Mouse (Mus musculus) ovary, postnatal 14 days (tissue): ENCODE measurements around the gene Cnot2.

Experiments used
- DNase-seq: peaks from one replicate; pipeline ENCODE4 v3.0.0; 2022; ENCODE audit warnings: low spot score

The Cnot2 gene

DNA sequence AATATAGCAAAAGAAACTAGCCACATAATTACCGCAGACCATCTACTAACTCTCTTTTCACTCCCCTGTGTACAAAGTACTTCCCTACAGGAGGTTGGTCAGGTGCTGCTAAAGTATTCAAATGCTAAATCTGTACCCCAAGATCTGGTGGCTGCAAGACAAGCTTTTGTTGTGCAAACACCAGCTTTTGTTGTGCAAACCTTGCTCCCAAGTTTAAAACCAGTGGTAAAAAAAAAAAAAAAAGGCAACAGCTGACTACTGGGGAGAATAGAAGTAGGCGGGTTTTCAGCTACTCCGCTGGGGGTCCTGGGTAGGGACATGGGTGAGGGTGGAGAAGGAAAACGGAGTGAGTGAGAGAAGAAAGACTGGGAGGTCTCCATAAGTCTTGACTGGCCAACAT is 19.1 kb downstream of the Cnot2 start:
- no peak for DNase-seq

DNA sequence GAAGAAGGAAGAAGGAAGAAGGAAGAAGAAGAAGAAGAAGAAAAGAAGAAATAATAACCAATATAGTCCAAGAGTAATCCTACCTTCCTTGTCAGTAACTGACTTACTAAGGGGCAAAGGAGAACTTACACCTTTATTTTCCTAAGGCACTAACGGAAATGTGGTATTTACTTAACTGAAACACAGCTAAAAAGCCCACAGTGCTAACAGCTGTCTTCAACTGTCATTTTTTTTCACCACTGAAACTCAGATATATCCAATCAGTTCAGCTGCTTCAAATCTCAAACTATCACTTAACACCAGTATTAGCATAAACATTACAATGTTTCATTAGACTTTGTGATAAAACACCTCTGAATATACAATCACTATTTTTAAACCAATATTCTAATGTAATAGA is 22.1 kb downstream of the Cnot2 start:
- DNase-seq: no peak

DNA sequence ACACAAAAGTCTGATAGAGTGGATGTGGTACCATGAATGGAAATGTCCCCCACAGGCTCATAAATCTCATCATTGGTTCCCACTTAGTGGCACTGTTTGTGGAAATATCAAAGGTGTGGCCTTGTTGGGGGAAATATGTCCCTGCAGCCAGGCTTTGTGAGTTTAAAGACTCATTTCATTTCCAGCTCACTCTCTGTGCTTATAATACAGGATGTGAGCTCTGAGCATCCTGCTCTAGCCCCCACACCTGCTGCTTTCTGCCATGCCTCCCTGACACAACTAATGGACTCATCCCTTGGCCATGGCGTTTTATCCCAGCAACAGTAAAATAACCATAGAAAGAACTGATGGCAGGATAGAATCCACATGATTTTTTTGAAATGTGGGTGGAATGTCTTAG is 24.1 kb downstream of the Cnot2 start:
- no peak for DNase-seq

DNA sequence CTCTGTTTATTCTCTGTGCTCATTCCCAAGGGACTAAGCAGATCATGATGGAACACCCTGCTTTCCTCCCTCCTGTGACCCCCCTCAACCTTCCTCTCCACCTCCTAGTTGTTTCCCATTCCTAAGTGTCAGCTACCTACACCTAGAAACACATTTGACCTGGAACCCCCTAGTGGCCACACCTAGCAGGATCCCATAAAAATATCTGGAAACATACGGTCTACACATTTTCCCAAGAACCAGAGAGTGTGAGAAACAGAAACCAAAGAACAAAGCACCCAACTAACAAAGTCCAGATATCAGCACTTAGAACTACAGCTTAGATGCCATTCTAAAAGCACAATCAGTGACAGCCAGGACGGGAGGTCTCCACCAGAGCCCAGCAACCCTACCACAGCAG is 26.9 kb downstream of the Cnot2 start:
- no peak for DNase-seq

DNA sequence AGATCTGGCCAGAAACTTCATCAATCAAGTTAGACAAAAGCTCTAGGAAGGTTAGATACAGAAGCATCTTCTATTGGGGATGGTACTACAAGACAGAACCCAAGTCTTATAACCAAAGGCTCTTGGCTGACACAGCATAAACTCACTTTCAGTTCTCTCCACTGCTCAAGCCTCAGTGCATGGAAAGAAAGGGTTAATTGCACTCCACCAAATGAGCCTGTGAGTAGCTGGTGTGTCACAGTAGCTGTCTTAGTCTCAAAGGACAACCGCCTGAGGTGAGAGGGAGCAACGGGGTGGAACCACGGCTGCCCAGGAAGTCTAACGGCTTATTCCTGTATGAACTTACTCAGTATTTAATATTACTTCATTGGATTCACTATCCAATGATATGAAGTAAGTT is 33.4 kb downstream of the Cnot2 start:
- DNase-seq: no peak

DNA sequence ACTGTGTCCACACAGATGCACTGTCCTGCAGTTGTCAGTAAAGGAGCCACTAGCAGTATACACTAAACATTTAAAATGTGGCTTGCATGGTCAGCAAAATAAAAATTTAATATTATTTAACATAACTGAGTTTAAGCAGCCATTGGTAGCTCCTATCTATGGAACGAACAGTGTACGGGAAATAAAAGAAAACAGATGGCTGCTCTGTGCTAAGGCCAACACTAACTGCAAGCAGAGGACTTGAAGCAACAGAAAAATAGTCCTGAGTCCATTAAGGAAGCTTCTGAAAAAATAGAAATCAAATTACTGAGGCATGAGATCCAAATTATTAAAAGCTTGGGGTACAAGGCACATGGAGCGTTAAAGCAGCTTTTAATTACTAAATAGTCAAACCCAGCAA is 35.1 kb downstream of the Cnot2 start:
- DNase-seq: no peak

DNA sequence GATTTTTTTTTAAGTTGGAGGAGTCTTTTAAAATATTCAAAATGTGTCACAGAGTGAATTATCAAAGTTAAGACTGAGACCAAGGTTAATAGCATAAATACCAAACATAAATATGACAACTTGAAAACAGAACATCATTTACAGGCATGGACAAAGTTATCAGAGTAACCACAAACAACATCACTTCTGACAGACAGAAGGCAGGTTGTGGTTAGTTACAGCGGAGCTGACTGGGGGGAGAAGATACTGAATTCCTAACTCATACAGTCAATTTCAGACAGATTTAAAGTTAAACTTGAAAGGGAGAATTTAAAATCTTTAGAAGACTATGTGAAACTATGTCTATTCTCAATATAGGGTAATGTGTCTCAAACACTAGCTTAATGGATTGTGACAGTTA is 38.2 kb downstream of the Cnot2 start:
- no peak for DNase-seq

DNA sequence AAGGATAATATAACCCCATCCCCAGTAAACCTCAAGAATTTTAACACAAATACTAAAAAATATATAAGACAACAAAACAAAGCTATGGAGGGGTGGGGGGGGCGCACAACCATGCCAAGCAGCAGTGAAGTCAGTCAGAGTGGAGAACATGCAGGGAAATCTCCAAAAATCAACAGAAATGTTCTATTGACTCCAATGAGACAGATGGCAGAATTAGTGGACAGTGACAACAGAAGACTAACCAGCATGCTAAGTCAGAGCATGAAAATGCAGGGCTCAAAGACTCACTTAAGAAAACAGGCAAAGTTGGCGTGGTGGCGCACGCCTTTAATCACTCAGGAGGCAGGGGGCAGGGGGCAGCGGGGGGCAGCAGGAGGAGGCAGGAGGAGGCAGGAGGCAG is 40.6 kb downstream of the Cnot2 start:
- no peak for DNase-seq

DNA sequence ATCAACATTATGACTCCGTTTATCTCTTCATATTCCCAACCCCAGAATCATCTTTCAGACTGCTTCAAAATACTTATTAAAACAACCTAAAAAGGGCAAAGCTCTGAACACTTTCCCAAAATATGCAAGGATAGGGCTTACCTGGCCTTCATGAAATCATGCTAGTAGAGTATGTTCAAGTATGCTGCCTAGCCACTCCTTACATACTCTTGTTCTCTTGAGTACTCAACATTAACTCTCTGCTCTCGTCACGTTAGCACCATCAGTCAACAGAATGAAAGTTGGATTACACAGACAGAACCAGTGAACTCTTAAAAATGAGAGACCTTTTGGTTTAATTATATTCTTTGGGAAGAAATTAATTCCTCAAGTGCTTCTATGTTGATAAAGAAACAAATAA is 43.8 kb downstream of the Cnot2 start:
- no peak for DNase-seq

DNA sequence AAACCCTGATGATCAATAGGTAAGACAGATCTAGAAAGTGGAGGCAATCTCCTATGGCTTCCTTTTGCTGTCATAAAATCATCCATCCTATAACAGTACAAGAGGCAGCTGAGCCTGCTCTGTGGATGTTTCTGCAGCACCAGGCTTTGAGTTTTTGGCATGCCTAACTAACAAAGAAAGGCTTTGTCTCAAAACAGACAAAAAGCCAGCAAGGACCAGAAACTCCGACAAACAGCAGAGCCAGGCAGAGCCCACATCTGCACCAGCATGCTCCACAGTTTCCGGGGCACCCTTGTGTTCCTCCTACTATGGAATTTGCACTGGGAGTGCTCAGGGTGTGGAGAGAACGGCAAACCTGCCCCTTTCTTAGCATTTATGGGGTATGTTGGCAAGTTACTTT is 47.0 kb downstream of the Cnot2 start:
- DNase-seq: no peak

DNA sequence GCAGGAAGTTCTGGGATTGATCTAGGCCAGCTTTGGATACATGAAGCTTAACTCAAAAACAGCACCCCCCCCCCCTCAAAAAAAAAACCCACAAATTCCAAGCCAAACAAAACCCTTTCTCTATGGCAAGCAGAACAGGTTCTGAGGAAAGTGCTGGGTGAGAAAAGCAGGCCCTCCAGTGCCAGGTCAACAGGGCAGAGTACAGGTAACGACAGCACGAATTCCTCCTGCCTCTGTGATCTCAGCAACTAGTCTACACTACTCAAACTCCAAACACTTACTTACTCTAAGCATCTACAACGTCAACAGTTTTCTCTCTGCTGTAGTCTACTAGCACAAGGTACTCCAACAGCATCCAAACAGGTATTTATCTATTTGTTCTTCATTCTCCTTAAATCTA is 48.8 kb downstream of the Cnot2 start:
- no peak for DNase-seq

DNA sequence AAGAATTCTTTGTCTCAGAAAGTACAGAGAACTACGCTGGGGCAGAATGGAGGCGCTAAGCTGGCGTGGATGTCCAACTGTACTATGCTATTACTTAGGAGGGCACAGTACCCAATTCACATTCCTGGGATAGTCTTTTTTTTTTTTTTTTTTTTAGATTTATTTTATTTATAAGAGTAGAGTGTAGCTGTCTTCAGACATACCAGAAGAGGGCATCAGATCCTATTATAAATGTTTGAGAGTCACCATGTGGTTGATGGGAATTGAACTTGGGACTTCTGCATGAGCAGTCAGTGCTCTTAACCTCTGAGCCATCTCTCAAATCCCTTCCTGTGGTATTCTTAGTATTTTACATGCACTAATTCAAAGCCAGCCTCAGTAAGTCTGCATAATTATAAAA is 50.2 kb downstream of the Cnot2 start:
- no peak for DNase-seq

DNA sequence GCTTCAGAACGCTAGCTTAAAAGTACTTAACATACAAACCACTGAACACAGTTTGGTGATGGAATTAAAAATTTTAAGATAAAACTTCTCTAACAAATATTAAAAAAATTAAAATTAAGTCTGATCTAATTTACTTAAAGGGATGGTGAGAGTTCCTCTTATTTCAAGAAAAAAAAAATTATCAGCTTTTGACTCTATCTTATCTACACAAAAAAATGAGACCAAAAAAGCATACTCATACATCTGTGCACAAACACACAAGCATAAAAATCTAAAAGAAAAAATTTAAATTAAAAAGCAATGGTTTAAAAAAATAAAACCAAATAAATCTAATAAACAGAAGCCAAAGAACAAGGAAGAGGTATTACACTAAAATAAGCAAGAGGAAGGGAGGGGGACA is 61.7 kb downstream of the Cnot2 start:
- no peak for DNase-seq

DNA sequence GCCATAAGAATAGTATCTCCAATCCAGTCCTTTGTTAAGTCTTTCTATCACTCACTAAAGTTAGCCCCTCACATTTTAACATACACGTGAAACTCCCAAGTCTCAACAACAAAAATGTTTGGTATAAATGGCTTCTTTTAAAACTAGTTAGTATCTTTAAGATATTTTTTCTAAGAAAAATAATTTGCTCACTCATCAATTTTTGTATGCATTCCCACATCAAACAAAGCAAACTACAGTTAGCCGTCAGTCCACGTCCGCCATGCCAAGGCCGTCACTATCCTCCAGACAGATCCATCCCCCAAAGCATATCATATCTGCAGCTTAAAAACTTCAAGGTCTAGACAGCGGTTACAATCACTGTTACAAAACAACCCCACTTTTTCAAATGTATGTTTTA is 65.7 kb downstream of the Cnot2 start:
- DNase-seq: no peak

DNA sequence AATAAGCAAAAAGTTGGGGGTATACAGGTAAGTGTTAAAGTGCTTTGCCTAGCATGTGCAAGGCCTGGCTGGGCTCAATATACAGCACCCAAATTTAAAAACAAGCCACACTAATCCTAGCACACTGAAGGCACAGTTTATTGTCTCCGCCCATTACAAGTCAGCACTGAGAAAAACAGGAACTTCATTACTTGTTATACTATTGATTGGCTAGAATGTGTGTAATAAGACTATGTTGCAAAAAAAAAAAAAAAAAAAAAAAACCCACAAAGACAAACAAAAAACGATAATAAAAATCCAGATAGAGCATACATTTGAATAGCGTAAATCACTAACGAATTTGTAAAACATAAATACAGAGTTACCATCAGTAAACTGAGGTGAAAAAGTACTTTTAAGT is 66.2 kb downstream of the Cnot2 start:
- DNase-seq: no peak

DNA sequence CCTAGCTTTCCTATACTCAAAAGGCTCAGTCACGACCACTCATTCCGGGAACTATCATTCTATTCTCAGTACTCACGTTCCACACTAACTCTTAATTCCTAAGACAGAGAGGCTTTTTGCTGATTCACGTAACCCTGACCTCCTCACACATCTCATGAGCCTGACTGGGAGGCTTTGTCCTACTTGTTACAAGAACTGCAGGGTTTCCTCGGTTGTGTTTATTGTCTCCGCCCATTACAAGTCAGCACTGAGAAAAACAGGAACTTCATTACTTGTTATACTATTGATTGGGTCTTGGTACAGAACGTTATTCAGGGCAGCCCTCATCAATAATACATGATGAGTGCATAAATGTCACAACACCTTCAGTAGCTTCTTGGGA is 68.1 kb downstream of the Cnot2 start:
- DNase-seq: no peak

DNA sequence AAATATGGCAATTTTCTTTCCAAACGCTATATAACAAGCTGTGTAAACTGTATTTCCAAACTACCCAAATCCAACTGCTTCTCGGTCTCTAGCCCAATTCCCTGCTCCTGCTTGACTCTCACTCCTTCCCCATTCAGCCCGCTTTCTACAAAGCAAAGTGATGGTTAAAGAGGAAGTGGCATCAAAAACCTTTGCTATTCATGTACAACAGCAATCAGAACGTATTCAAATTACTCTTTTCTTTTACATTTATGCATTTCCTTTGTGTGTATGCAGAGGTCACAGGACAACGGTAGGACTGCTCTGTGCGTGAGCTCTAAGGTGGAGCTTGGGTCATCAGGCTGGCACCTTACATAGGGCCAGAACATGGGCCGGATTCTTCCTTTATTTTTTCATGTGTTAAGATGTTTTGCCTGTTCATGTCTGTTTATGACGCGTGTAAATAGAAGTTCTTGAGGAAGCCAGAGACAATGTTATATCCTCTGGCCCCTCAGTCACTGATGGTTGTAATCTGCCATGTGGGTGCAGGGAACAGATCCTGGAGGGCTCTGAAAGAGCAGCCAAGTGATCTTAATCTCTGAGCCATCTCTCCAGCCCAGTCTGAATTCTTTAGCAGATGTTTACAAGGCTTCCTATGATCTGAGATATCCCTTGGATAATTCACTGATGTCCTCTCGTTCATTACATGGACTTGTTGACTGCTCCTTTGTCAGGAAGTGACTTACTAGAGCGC is 68.6 kb downstream of the Cnot2 start:
- no peak for DNase-seq

DNA sequence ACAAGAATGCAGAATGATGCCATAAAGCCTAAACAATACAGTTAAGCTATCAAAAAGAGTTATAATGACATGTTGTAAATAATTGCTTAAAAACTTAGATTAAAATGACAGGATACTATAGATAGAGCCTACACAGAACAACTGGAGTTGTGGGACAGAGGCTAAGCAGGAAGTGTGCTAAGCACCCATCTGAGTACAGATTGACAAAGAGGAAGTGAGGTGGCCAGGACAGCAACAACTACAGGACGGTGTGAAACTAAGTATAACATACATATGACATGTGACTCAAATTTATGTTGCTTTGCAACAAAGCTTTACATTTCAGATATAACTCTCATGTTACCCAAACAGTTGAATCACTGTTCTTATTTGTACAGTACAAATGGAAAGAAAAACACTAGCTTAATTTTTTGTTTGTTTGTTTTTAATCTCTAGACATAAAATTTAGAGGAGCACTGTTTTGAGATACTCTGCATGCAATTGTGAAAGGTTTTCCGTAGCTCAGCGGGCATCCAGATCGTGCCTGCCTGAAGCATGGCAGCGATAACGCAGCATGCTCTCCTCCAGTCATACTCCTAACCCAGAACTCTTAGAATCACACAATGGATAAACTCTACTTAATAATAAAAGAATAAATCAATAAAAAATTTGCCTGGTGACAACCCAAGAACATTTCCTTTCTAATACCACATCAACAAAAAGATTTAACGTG is 75.9 kb downstream of the Cnot2 start:
- no peak for DNase-seq

DNA sequence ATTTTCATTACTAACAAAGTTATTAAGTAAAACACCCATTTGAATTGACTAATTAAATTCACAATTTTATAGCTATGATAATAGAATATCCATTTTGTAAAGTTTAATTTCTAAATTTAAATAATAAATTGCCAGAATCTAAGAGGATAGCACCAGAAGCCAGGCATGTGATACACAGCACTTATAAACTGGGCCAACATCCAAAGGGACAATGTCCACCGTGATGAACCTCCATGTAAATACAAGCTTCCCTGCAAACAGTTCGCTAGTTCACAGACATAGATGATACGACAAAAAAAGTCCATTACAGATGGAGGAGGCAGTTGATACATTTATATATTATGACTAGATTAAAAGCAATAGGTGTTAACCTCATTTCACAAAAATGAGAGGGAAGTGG is 88.5 kb downstream of the Cnot2 start:
- DNase-seq: no peak

DNA sequence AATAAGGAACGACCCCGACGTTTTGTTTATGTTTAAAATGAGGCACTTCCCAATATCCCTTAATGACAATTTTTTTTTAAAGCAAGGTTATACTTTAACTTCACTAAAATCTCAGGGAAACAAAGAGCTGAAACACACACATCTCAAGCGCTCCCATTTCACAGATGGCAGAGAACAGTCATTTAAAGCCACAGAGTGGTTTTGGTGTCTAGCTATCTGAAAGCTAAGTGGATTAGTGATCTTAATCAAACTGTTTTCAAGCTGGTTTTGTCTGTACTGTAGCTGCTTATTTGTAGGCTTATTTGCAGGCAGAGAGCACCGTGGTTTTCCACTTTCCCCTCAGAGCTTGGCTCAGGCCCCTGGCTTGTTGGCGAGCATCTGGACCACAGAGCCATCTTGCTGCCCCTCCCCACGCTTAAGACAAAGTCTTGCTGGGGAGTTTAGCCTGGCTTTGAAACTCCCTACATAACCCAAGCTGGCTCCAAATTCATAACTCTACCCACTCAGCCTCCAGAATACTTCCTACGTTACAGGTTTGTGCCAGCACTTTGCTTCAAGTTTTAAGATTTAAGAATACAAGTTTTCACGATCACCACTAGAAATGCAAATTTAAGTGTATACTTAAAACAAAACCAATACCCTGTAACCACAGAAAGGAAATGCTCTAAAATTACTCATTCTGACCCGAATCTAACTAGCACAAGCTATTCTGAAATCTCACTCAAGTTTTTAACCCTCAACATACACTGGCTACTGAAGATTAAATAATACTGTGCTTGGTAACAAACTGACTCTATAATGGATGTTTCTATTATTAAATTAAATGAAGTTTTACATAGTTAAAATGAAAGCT is 94.2 kb downstream of the Cnot2 start:
- no peak for DNase-seq

DNA sequence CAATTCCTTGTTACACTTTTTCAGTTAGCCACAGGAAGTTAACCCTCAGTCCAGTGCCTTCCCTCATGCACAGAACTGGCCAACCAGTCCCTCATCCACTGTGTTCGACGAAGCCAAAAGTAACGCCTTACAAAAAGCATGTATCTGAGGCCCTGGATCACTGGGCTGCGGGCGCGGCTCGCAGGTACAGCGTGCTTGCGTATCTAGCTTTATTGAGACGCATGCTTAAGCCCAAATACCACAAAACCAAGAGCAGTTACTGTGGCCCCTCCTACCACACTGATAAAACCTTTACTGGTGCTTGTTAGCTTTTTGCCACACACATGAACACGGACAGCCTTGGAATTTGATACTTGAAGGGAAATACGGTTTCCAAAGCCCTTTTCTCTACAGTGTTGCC is 99.4 kb downstream of the Cnot2 start:
- DNase-seq: no peak

DNA sequence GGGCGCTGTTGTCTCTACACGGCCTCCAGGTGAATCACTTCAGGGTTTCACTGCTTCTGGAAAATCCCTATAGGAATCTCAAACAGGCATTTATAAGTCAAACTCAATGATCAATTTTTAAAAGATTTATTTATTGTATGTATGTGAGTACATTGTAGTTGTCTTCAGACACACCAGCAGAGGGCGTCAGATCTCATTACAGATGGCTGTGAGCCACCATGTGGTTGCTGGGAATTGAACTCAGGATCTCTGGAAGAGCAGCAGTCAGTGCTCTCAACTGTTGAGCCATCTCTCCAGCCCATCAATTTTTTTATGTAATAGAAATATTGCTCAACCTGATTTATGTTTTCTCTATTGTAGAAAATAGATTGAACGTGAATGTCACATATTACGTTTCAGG is 100.3 kb downstream of the Cnot2 start:
- no peak for DNase-seq

DNA sequence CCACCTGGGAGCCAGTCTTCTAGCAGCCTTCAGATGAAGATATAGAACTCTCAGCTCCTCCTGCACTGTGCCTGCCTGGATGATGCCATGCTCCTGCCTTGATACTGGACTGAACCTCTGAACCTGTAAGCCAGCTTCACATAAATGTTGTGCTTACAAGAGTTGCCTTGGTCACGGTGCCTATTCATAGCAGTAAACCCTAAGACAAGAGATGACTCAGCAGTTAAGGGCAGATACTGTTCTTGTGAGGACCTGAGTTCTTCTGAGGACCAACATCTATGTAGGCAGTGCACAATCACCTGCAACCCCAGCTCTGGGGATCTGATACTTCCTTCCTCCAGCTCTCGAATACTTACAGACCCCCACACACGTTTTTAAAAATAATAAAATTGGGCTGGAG is 104.8 kb downstream of the Cnot2 start:
- DNase-seq: no peak
